Mouse (Mus musculus): ENCODE results near the gene Rassf6.
A peak's percentile ranks its signal among the peaks of the same experiment; 100 is the strongest.

Gene Rassf6

DNA sequence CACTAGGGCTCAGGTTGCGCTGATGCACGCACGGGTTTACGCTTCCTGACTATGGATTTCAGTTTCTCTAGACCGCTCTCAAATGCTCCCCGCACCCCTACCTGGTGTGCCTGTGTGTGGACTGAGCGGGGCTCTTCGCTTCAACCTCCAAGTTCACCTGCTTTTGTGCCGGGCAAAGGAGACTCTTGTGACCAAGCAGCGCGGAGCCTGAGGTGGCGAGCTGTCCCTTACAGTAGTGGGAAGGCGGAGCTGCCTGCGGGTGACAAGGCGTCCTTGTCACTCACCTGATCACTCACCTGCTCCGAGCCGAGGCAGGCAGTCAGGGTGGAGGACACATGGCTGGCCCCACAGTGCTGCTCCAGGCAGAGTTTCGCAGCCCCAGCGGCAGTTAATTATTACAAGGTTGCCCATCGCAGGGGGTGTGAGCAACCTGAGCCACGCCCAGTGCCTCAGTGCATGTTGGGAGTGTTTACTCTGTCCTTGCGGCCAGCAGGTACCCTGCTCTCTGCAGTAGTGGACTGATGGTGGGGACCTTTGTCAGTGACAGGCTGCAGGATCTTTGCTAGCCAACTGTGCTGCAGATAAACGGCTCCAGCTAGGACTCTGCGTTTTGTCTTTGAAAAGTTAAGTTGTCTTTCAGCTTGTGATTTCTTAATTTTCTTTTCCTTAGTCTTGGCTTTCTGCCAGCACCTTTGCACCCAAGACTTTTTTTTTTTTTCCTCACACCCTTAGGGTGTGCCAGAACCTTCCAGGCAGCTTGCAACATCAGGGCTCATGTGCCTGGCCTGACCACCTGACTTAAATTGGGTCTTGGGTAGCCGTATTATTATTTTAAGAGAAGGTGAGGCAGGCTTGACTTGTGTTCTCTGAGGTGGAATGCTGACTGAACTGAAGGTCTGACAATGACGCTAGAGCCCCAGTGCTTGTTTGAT is at the start of gene Rassf6:
Gene Rassf6, minus strand, starts transcription at position 372 of the 932 bp plus-strand sequence.
- peak; percentile 94 for DNase-seq (ENCODE audit: low spot score)

DNA sequence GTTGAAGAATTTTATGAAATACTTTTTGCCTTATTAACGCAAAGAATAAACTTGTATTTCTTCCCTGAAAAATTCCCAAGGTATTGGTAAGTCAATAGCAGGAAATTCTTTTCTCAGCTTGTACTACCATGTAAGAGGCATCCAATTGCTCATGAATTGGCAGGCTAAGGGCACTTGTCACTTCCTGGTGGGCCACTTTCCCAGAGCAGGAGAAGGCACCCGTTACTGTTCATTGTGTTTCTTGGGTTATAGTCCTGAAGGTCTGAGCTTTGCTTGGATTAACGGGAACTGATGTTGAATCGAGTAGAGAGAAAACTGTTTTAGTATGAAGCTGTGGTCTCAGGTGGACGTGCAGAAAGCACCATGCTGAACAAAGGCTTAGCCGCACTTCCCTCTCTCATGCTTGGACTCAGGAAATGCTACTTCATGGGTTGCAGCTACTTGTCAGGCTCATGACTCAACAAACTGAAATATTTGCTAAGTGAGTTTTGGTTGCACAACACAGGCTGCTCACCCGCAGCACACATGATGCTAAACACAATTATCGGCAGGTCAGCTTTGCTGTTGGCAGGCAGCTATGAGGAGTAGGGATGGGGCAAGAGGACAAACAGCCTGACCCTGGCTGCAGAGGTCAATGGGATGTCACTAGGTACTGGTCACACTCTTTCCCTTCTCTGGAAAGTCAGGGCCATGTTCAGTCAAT is 49.1 kb upstream of the Rassf6 start:
- DNase-seq (ENCODE audit: low spot score), result no peak

DNA sequence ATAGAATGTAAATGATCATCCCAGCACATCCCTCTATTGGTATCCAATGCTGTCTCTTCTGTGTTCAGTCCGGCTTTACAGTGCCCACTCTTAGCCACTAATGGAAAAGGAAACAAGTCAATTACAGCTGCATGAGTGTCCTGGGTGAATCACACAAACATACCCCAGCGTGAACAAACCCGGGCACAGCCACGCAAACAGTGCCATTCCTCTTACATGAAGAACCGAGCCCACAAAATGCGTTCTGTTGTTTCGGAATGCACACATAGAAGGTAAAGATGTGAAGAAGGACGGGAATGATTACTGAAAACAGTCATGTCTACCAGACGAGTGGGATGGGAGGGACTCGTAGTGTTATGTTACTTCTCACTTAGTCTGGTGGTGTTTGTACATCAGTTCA is 47.5 kb upstream of the Rassf6 start:
- DNase-seq (ENCODE audit: low spot score), result no peak

DNA sequence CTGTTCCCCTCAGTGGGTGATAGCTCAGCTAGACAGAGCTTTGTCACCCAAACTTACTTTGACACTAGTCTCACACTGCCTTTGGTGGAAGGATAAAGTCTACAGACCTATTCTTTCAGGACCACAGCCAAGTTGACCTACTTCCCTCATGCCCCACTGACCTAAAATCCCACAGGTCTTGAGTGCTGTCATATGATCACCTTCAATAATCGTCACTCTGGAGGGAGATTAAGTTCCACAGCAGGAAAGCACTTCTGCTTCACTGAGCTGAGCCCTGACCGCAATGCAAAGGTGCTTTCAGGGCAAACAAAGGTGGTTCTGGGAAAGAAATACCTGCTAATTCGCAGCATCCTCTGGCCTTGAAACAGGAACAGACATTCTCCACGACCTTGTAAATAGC is 44.5 kb upstream of the Rassf6 start:
- no peak for DNase-seq (ENCODE audit: low spot score)

DNA sequence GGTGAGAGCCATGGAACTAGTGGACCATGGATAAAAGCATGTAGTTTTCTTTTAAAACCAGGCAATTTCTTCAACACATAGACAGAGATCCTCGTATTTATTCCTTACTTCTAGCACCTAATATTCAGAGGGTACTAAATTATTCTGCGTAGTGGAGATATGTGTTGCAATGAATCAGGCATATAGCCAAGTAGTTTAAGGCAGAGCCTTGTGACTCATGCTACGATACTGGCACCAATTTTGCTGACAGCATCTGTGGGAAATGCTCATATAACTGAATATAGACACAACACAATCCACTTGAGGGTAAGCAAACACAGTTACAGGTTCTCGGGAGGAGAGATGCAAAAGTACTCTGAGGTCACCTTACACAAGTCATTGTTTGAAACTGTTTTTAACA is 41.4 kb upstream of the Rassf6 start:
- DNase-seq (ENCODE audit: low spot score), result no peak

DNA sequence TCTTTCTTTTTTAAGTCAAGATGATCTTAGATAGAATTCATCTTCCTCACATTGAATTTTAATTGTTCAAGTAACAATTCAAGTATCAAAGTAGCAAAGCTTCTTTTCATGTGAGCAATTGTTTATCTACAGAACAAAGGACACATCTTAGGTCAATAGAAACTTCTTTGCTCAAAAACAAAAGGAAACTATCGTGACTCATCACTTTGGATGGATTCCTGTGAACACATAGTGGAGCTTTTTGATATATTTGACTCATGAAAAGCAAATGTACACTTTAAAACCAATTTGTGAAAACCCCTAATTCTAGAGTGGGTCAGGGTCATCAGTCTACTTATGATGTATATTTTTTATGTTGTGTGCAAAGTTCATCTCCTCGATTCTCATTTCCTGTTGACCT is 37.1 kb upstream of the Rassf6 start:
- DNase-seq (ENCODE audit: low spot score), result no peak

DNA sequence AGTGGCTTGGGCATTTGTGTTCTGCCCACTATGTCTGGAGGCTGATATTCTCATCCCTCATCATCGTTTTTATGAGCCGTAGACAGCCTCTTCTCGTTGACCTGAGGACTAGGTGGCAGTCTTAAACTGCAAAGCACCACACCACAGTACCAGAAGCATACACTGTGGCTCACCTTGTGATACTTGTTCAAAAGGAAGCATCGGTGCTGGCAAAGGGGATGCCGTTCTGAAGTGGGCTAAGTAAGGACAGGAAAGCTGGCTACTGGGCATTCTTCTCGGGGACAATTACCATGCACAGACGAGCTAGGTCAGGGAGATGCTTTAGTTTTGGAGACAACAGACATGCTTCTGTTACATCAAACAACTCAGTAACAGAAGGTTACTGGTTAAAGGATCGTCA is 21.4 kb upstream of the Rassf6 start:
- DNase-seq (ENCODE audit: low spot score), result no peak

DNA sequence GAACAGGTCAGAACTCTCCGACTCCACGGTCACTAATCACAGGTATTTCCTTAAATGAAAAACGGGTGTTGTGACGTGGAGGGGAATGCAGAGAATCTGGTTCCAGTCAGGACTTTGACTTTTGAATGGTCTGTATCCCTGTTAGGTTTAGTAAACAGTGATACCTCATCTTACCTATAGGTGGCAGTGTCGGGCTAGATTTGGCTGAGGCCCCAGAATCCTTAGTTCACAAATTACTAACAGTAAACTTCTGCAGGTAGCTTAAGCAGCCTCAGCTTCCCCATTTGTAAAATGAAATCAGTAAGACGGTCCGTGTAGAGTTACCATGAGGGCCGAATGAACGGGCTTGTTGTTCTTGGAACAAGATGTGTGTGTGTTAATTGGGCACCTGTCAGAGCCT is 21.0 kb upstream of the Rassf6 start:
- DNase-seq (ENCODE audit: low spot score), result peak; percentile 34

DNA sequence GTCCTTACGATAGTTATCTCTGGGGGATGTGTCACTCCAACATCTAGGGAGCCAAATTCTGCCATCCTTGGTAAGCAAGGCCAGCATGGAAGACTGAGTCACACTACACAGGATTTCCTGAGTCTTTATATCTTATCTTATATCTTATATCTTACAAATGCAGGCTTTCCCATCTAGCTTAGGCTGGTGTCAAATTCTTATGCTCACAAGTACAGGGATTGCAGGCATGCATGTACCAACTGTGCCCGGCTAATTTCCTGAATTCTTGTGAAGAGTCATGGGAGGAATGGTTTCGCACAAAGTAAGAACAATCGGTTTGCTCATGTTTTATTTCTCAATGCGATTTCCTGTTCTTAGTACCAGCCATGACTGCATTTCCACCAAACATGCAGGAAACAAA is 20.0 kb upstream of the Rassf6 start:
- DNase-seq (ENCODE audit: low spot score), result no peak

DNA sequence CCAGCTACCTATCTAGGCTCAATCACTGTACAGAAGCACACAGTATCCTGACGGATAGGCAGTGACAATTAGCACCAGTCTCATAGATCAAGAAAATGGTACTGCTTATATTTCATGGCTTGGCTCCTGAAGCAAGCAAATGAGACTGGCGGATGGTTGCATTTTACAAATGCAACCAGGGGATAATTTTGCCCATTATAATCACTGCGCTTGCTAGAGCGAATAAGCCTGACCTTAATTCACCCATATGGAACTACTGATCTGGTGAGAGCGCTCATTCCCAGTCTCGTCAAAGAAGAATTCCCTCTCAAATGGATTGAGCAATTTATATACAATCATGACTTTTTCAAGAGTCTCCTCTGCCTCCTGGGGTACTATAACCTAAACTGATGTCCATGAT is 16.2 kb upstream of the Rassf6 start:
- DNase-seq (ENCODE audit: low spot score), result no peak

DNA sequence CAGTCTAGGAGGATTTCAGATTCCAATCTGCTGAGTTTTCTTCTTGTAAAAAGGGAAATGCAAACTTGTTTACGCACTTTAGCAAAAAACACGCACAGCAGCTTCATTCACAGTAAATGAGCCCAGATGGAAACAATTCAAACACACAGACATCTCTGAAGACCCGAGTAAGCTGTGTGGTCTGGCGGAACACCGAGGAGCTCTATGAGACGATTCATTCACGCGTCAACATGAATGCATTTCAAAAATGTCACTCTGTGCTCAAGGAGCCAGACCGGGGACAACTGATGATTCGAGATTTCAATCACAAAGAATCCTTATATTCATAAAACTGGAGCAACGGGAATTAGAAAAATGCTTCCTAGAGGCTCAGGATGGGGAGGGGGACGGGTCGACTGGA is 15.4 kb upstream of the Rassf6 start:
- no peak for DNase-seq (ENCODE audit: low spot score)

DNA sequence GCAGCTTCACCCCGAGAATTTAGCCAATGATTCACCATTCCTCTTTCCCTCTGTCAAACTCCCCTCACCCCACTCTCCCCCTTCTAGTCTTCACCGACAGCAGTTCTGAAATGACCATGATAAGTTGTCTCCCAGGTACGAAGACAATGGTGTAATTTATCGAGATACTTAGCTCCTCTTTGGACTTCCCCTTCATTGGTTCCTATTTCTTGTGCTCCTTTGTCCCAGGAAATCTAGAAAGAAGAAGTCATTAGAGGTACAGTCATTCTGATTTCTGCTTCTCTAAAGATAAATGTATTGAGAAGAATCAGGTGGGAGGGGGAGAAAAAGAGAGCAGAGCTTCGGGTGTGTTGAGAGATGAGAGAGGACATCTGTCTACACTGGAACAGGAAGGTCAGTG is 14.3 kb upstream of the Rassf6 start:
- DNase-seq (ENCODE audit: low spot score), result no peak

DNA sequence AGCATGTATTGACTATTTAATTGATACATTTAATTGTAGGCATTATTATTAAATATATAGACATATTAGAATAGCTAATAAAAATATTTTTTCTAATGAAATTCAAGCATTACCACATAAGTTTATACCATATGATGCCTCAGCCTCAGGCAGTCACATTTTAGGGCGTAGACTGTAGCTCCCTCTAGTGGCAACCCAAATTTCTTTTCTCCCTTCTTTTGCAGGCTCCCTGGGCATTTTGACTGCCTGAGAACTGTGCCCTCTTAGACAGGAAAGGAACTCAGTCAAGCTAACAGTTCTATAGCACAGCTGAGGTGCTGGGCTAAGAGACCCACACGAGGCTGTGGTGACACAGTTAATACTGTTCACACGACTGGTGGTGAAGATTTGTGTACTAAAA is 12.3 kb upstream of the Rassf6 start:
- DNase-seq (ENCODE audit: low spot score), result peak; percentile 53

DNA sequence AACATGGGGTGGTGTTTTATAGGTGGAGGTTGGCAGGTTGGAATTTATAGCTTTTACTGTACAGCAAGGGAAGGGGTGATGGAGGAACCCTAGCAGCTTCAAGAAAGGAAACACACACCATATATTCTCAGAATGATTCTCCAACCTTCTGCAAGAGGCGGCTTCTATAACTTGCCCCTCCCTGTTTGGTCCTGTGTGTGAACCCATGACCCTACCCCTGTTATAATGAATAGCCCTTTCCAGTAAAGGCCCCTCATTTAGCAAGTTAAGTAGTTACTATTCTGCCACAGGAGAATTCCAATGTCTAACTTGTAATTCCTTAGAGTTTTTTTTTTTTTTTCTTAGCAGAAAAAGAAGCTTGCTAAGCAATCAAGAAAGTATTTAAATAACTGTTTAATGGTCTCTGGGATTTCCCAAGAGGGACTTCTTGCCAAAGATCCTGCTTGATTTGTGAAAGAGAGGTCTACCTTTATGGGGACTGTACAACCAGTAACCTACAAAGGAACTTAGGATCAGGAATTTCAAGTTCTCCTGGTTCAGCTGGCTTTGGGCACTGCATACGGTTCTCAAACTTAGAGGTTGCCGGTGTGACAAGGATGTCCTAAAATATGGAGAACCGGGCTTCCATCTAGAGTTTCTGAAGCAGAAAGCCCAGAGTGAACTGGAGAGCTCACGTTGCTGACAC is 10.2 kb upstream of the Rassf6 start:
- DNase-seq (ENCODE audit: low spot score), result no peak

DNA sequence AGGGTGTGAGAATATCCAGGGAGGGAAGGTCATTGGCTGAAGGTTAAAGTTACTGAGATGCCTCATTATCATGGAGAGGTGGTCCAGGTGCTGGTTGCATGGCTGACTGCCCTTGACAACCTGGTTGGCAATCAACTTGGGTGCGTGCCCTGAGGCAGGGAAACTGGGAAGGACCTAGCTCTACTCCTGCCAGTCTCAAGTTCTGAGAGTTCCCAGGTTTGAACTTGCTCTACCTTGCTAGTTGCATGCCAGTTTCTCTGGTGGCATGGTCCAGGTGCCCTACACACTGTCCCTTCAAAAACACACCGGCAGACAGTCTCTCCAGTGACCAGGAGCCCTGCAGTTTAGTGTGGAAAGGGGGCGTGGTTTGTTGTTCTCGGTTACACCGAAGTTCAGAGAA is 7.0 kb upstream of the Rassf6 start:
- DNase-seq (ENCODE audit: low spot score), result no peak

DNA sequence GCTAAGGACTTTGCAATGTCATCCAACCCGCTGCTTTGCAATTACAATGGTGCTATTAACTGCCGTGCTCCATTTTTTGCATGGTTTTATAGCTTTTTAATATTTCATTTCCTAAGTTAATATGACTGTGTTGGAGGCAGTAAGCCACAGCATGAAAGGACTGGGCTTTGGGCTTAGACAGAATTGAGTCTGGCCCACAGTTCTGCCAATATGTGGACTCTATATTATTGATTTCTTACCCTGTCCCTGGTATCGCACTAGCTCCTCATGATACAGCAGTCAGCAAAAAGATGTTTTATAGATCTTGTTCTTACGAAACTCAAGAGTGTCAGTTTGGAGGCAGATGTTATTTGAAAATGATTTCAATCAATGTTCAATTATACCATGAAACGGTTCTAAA is 5.9 kb upstream of the Rassf6 start:
- DNase-seq (ENCODE audit: low spot score), result no peak

DNA sequence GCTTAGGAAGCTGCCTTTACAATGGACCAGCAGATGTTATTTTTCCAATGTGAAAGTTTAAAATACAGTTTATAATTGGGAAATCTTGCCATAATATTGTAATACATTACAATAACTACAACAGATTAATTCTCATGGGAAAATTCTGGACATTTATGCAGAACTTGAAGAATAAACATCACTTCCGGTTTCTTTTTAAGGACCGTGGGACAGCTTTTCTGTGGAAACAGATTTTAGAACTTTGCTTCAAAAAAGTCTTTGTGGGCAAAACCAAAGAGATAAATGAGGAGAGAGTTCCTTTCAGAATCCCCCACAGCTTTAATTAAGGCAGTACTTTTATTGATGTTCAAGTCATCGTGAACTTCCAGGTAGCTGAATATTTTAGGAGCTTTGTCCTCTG is 5.1 kb upstream of the Rassf6 start:
- no peak for DNase-seq (ENCODE audit: low spot score)

DNA sequence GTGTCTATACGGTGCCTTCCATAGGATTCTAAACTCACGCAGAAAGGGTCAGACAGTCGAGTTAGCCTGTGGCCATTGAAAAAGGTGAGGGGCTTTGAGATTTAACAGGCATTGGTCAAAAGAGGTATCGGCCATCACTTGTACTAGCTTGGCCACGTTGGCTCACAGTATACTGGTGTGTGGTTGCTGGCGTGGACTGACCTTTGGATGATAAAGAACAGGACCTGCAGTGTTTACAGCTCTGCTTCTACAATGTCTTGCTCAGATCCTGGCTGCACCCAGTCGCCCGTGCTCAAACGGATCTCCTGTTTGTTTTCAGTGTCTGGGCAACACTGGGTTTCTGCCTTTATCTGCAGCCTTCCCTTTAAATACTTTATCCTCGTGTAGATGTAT is 757 bp upstream of the Rassf6 start:
- peak; percentile 76 for DNase-seq (ENCODE audit: low spot score)

DNA sequence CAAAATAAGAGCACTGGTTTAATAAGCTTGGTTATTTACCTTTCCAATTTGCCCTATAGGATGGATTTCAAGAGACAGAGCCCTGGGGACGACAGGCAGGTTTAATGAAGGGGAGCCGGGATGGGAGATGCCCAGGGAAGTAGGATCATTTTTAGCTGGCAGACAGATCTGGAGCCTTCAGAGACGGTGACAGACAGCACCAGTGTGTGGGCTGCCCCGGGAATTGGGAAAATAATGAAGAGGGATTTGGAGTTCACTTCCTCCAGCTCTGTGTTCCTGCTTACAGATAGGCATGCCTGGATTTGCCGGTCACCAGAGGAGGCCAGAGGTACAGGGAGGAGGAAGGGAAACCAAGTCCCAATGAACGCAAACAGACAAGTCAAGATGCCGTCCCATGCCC is 5.6 kb downstream of the Rassf6 start:
- DNase-seq (ENCODE audit: low spot score), result no peak

DNA sequence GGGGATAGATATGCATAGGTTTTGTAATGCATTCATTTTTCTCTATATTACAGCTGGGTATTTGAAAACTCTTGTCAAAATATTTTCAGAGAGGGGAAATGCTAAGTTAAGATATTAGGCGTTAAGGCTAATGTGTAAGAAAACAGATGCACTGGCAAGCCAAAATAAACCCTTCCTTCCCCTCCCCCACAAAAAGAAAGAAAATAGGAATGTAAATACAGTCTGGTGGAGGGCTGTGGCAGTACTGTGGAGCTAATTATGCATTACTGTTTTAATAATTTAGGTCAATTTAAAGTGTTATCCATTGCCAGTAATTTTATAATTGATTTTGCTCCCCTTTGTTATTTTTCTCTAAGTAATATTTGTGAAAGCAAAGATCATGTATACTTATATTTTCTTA is 11.9 kb downstream of the Rassf6 start:
- no peak for DNase-seq (ENCODE audit: low spot score)

DNA sequence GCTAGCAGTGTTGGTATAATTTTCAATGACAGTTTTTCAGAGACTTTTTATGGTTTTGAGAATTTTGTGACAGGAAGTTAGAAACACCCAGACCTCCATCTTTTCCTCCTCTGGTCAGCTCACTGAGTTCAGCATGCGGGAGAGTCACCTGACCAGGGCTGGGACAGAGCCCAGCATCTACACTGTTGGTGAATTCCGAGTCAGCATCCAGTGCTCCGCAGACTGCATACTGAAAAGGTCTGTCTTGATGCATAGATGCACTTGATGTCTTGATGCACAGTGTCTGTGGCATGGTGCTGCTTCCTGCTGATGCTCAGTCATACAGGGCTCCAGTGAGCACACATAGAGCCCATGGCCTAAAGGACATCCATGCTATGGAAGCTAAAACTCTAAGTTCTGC is 12.4 kb downstream of the Rassf6 start:
- no peak for DNase-seq (ENCODE audit: low spot score)

DNA sequence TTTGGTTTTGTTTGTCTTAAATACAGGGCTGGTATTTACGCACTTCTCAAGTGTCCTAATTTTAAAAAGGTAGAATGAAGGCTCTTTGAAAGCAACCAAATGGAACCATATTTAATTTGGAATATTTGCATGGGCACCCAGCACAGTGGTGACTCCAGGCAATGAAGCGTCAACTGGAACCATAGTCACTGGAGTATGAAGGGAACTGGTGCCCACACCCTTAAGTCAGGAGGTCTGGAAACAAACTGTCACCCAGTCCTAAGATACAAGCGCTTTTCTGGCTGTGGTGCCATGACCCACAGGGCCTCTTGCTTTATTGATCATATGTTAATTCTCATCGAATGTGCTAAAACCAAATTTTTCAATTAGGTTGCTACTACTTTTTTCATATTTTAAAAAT is 13.0 kb downstream of the Rassf6 start:
- DNase-seq (ENCODE audit: low spot score), result no peak

All from yolk sac, embryonic 10.5 days (tissue).